Comparison of ENCODE assay signal across 14 mouse cellular contexts in genomic region chr11:71903020-71903410, GRCm38 (mm10).
A peak's percentile ranks its signal among the peaks of the same experiment; 100 is the strongest.
DNase-seq lines count a peak whose midpoint lies in the region; ATAC-seq and TF ChIP-seq lines count a peak whose summit lies in the region.
"Had no signal": no experiment of that assay in that cellular context is flagged by ENCODE, and none has a peak within 500 bp of the region (broad histone marks: within the 10 kb centered on the region; RNA-seq: fewer than 3 reads in every experiment).

No protein-coding gene starts in this region.

- H3K27ac ChIP-seq in forebrain, embryonic 11.5 days (ENCODE audit: low read depth, low read length): peak overlapping the region; percentile 46; the same call in 1 of the 2 replicates
- no peak overlapping the region for H3K27ac ChIP-seq in forebrain, embryonic 10.5 days
- H3K27ac ChIP-seq in midbrain, embryonic 12.5 days (replicated peaks): no peak overlapping the region
- no peak overlapping the region for H3K27ac ChIP-seq in lung, postnatal 0 days (ENCODE audit: low read length)
- H3K27ac ChIP-seq: liver, embryonic 12.5 days had no signal

- H3K4me1 ChIP-seq in forebrain, embryonic 11.5 days (replicated peaks; ENCODE audit: control insufficient read depth, insufficient read depth, low read length): no peaks in the 10 kb centered on the region
- peaks cover 9% of the 10 kb centered on the region; the same call in 1 of the 2 replicates for H3K4me1 ChIP-seq in forebrain, embryonic 10.5 days
- H3K4me1 ChIP-seq in midbrain, embryonic 12.5 days: peaks cover 10% of the 10 kb centered on the region
- no peaks in the 10 kb centered on the region for H3K4me1 ChIP-seq in lung, postnatal 0 days (ENCODE audit: insufficient read depth, low read depth, low read length)
- H3K4me1 ChIP-seq: liver, embryonic 12.5 days had no signal

- intact Hi-C loops in left cerebral cortex, postnatal 4 days (cut with DNase I): no loop called here

- WGBS in forebrain, embryonic 11.5 days: 71% methylated on average over 2 of the region's 2 CpGs
- 65% methylated on average over 2 of the region's 2 CpGs for WGBS in forebrain, embryonic 10.5 days
- 45% methylated on average over 2 of the region's 2 CpGs for WGBS in midbrain, embryonic 12.5 days
- 33% methylated on average over 2 of the region's 2 CpGs for WGBS in lung, postnatal 0 days

- H3K4me2 ChIP-seq in forebrain, embryonic 11.5 days (ENCODE audit: low read depth, low read length, severe bottlenecking): no peak overlapping the region
- H3K4me2 ChIP-seq in midbrain, embryonic 12.5 days (replicated peaks): no peak overlapping the region
- no peak overlapping the region for H3K4me2 ChIP-seq in lung, postnatal 0 days (replicated peaks; ENCODE audit: low read depth, low read length)
- H3K4me2 ChIP-seq: liver, embryonic 12.5 days had no signal

- no peaks in the 10 kb centered on the region for H3K36me3 ChIP-seq in forebrain, embryonic 11.5 days (ENCODE audit: control insufficient read depth, insufficient read depth, low read length)
- H3K36me3 ChIP-seq in forebrain, embryonic 10.5 days (replicated peaks): no peaks in the 10 kb centered on the region
- H3K36me3 ChIP-seq in midbrain, embryonic 12.5 days: no peaks in the 10 kb centered on the region
- H3K36me3 ChIP-seq in lung, postnatal 0 days (ENCODE audit: insufficient read depth, low read length): no peaks in the 10 kb centered on the region
- H3K36me3 ChIP-seq: liver, embryonic 12.5 days had no signal

- H3K9me3 ChIP-seq in forebrain, embryonic 11.5 days (ENCODE audit: control insufficient read depth, low read length): no peaks in the 10 kb centered on the region
- no peaks in the 10 kb centered on the region for H3K9me3 ChIP-seq in forebrain, embryonic 10.5 days
- H3K9me3 ChIP-seq in midbrain, embryonic 12.5 days: no peaks in the 10 kb centered on the region
- no peaks in the 10 kb centered on the region for H3K9me3 ChIP-seq in lung, postnatal 0 days (ENCODE audit: low read length)
- H3K9me3 ChIP-seq: liver, embryonic 12.5 days had no signal

- H3K9ac ChIP-seq in forebrain, embryonic 11.5 days (ENCODE audit: low read length): no peak overlapping the region
- no peak overlapping the region for H3K9ac ChIP-seq in midbrain, embryonic 12.5 days (replicated peaks)
- no peak overlapping the region for H3K9ac ChIP-seq in lung, postnatal 0 days (replicated peaks; ENCODE audit: low read depth)
- H3K9ac ChIP-seq: liver, embryonic 12.5 days had no signal

- no peak for TF ChIP-seq EP300 in lung, postnatal 0 days (IDR thresholded peaks at IDR 0.05)

- DNase-seq in forebrain, embryonic 11.5 days (ENCODE audit: low spot score): no peak
- no peak for DNase-seq in forebrain, embryonic 10.5 days (ENCODE audit: extremely low spot score, low spot score)
- DNase-seq in right cerebral cortex, postnatal 4 days: peak; percentile 12
- DNase-seq in right cerebral cortex, adult 2 months (ENCODE audit: low spot score in 2 of 2): no peak
- no peak for DNase-seq in left cerebral cortex, postnatal 4 days
- no peak for DNase-seq in lung, postnatal 0 days (ENCODE audit: low spot score)
- DNase-seq: gastrocnemius, postnatal 25 days; kidney, adult 8-10 months; kidney, postnatal 14 days; lung, adult 2 months; lung, postnatal 36 days; thymus, postnatal 25 days had no signal

- H3K4me3 ChIP-seq in forebrain, embryonic 11.5 days (ENCODE audit: low read depth, low read length): no peak overlapping the region
- H3K4me3 ChIP-seq in forebrain, embryonic 10.5 days: no peak overlapping the region
- H3K4me3 ChIP-seq in midbrain, embryonic 12.5 days: no peak overlapping the region
- no peak overlapping the region for H3K4me3 ChIP-seq in lung, postnatal 0 days (ENCODE audit: low read depth, low read length)
- H3K4me3 ChIP-seq: liver, embryonic 12.5 days had no signal

- no peak for ATAC-seq in forebrain, embryonic 11.5 days (replicated peaks; ENCODE audit: low FRiP score)
- peak; percentile 70; the same call in 1 of the 2 replicates for ATAC-seq in midbrain, embryonic 12.5 days (ENCODE audit: low FRiP score, low read depth)
- ATAC-seq in lung, postnatal 0 days: no peak
- ATAC-seq: liver, embryonic 12.5 days had no signal

- TF ChIP-seq CTCF in lung, postnatal 0 days (IDR thresholded peaks at IDR 0.05): no peak

- no peaks in the 10 kb centered on the region for H3K27me3 ChIP-seq in forebrain, embryonic 11.5 days (ENCODE audit: control insufficient read depth, insufficient read depth, low read length)
- H3K27me3 ChIP-seq in forebrain, embryonic 10.5 days (ENCODE audit: poor library complexity, severe bottlenecking): no peaks in the 10 kb centered on the region
- no peaks in the 10 kb centered on the region; the same call in 1 of the 2 replicates for H3K27me3 ChIP-seq in midbrain, embryonic 12.5 days
- no peaks in the 10 kb centered on the region for H3K27me3 ChIP-seq in lung, postnatal 0 days (replicated peaks; ENCODE audit: insufficient read depth, low read length)
- H3K27me3 ChIP-seq: liver, embryonic 12.5 days had no signal
